Mouse (Mus musculus) heart, embryonic 12.5 days (tissue): Measurements from ENCODE around the gene Jade1. TPM values are rescaled to one million over a fixed set of nuclear protein-coding genes. Genes with fewer than 3 reads are reported as not detected.

Experiments
- ATAC-seq: fragments of 200-750 bp; cut with Nextera tagmentation; 2 replicates; pipeline ENCODE4 v1.8.0; 2017; ENCODE audit warnings: moderate TSS enrichment, moderate library complexity; ENCODE audit not compliant: insufficient number of reproducible peaks, low FRiP score
- H3K27ac ChIP-seq: fragments of 300-500 bp; sonication (generic); 2 replicates; pipeline ENCODE4 v1.5.1; 2016; ENCODE audit warnings: mild to moderate bottlenecking, moderate library complexity; ENCODE audit not compliant: poor library complexity, severe bottlenecking
- H3K27me3 ChIP-seq: fragments of 300-500 bp; sonication (generic); replicated peaks from 2 replicates; pipeline ENCODE4 v1.6.1; 2016; ENCODE audit warnings: mild to moderate bottlenecking, moderate library complexity
- H3K36me3 ChIP-seq: fragments of 300-500 bp; sonication (generic); 2 replicates; pipeline ENCODE4 v1.6.1; 2016; ENCODE audit warnings: mild to moderate bottlenecking, moderate library complexity
- H3K4me1 ChIP-seq: fragments of 300-500 bp; sonication (generic); replicated peaks from 2 replicates; pipeline ENCODE4 v1.6.1; 2016; ENCODE audit warnings: mild to moderate bottlenecking
- H3K4me2 ChIP-seq: fragments of 300-500 bp; sonication (generic); 2 replicates; pipeline ENCODE4 v1.6.1; 2016; ENCODE audit warnings: mild to moderate bottlenecking, moderate library complexity
- H3K4me3 ChIP-seq: fragments of 300-500 bp; sonication (generic); 2 replicates; pipeline ENCODE4 v1.5.1; 2016; ENCODE audit warnings: mild to moderate bottlenecking
- H3K9ac ChIP-seq: fragments of 300-500 bp; sonication (generic); 2 replicates; pipeline ENCODE4 v1.6.1; 2016; ENCODE audit warnings: mild to moderate bottlenecking, moderate library complexity
- H3K9me3 ChIP-seq: fragments of 300-500 bp; sonication (generic); replicated peaks from 2 replicates; pipeline ENCODE4 v1.6.1; 2016; ENCODE audit warnings: mild to moderate bottlenecking, moderate library complexity
- WGBS: fragments of 180-500 bp; shearing (Covaris S2); methylation state at CpG from one replicate; pipeline ENCODE4 v1.1.7; 2016; 5-methylcytosine and 5-hydroxymethylcytosine counted together
- polyA plus RNA-seq: library from polyadenylated mRNA; unstranded; fragments of >200 nt; fragmentation: Nextera tagmentation; extraction: Ambion mirVana; gene quantifications from 2 replicates; pipeline ENCODE4 v1.2.1, GENCODE M21; 2016

The Jade1 gene
- 17.4 and 19.3 TPM in 2 replicates for polyA plus RNA-seq

DNA sequence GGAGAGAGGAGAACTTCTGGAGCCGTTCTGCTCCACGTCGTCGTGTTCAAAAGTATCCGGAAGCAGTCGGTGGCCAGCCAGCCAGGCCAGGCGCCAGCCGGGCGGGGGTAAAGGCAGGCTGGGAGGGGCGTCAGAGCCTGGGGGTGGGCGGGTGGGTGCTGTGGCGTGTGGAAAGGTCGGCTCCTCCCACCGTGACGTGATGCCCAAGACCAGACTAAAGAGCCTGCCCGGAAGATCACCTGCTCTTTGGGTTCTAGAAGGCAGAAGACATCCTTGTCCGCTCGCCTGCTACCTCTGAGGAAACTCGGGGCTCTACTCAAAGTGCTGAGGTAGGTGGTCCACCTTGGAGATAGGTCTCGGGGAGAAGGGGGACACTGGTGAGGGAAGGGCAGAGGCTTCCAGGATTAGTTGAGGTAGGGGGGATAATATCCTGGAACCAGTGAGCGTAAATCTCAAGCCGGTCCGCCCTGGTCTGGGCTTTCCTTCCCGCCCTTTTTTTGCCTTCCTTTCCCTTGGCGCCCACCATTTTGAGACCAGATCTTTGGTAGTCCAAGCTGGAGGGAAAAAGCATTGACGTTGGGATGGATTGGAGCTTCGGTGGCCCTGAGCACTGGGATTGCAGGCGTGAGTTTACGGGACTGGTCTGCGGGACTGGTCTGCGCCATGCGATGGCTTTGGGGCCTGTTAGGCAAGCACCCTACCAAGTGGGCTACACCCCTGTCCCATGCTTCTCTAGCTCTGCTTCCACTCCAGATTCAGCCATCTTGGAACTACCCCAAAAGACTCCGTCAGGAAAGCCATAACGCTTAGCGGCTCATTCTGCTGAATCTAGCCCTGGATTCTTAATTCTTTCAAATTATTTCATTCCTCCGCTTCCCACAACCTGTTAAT is at the start of gene Jade1:
Jade1 (plus strand) TSS at position 241 of the 891 bp plus-strand sequence.
- Histone ChIP-seq H3K4me2 (no peak within 1 kb of the TSS), H3K9ac (no peak within 1 kb of the TSS), H3K4me3 (no peak within 1 kb of the TSS), H3K27me3 (no peaks in the 10 kb centered on the region), H3K9me3 (no peaks in the 10 kb centered on the region), H3K36me3 (no peaks in the 10 kb centered on the region), H3K4me1 (peaks cover 15% of the 10 kb centered on the region), H3K27ac (no peak within 1 kb of the TSS)
- no peak for ATAC-seq
- 95% methylated on average over 36 of the region's 36 CpGs for WGBS

DNA sequence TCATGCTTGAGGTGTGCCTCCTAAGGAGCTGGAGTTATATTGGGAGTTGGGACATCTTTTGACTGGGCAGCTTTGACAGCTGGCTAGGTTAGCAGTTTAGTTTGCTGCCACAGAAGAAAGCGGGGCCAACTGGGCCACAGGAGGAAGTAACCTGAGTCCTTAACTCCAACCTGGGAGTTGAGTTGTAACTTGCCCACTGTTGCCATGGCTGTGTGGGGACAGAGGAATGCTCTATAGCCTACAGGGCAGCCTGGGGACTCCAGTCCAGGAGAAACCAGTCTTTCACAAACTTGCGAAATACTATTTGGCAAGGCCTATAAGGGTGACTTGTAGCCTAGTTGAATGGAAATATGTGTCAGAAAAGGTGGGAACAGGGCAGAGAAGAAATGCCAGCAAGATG is 46.1 kb upstream of the Jade1 start:
- Histone ChIP-seq H3K36me3 (no peaks in the 10 kb centered on the region), H3K4me3 (no peak overlapping the region), H3K27ac (no peak overlapping the region), H3K4me1 (peaks cover 5% of the 10 kb centered on the region; the same call in 1 of the 2 replicates), H3K4me2 (no peak overlapping the region), H3K9me3 (0 out of 2 replicates have a peak, but pooled peaks cover 3% of the 10 kb centered on the region), H3K27me3 (no peaks in the 10 kb centered on the region), H3K9ac (no peak overlapping the region)
- WGBS: 82% methylated on average over 2 of the region's 2 CpGs
- ATAC-seq: no peak

- no peak for ATAC-seq
- 73% methylated on average over 9 of the region's 9 CpGs for WGBS
- H3K4me2 ChIP-seq: no peak overlapping the region
- no peak overlapping the region for H3K9ac ChIP-seq
- H3K9me3 ChIP-seq: 0 out of 2 replicates have a peak, but pooled peaks cover 3% of the 10 kb centered on the region
- no peak overlapping the region for H3K27ac ChIP-seq
- H3K27me3 ChIP-seq: no peaks in the 10 kb centered on the region
- no peaks in the 10 kb centered on the region for H3K36me3 ChIP-seq
- peaks cover 5% of the 10 kb centered on the region; the same call in 1 of the 2 replicates for H3K4me1 ChIP-seq
- no peak overlapping the region for H3K4me3 ChIP-seq
Measured at GRCm38 (mm10) chr3:41510191-41510590, 45.3 kb upstream of the Jade1 start.

- WGBS: 38% methylated on average over 7 of the region's 7 CpGs
- Histone ChIP-seq H3K27ac (no peak overlapping the region), H3K4me1 (peaks cover 5% of the 10 kb centered on the region; the same call in 1 of the 2 replicates), H3K27me3 (no peaks in the 10 kb centered on the region), H3K36me3 (no peaks in the 10 kb centered on the region), H3K4me2 (no peak overlapping the region), H3K9ac (no peak overlapping the region), H3K9me3 (0 out of 2 replicates have a peak, but pooled peaks cover 3% of the 10 kb centered on the region), H3K4me3 (no peak overlapping the region)
- no peak for ATAC-seq
Measured at GRCm38 (mm10) chr3:41510750-41511149, 44.8 kb upstream of the Jade1 start.

DNA sequence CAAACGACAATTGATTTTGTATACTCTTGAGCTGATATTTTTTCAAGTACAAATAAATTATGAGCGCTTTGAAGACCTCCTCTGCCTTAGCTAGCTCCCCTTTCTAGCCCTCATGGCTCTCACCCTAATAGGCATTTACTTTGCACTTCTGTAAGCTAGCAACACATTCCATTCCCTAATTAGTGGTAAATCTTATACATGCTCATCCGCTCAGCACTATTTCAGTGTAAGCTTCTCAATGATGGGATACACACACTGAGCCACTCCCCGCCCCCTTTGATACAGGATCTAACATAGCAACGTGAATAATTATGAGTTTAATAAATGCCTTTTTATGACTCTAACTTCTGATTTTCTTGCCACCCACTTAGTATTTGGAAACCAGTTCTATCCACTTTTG is 41.5 kb upstream of the Jade1 start:
- Histone ChIP-seq H3K9ac (no peak overlapping the region), H3K27me3 (no peaks in the 10 kb centered on the region), H3K4me3 (no peak overlapping the region), H3K4me1 (peaks cover 5% of the 10 kb centered on the region; the same call in 1 of the 2 replicates), H3K36me3 (no peaks in the 10 kb centered on the region), H3K9me3 (no peaks in the 10 kb centered on the region), H3K27ac (no peak overlapping the region), H3K4me2 (no peak overlapping the region)
- 79% methylated on average over 5 of the region's 5 CpGs for WGBS
- ATAC-seq: no peak

GRCm38 (mm10) chr3:41514683-41515305 is 40.7 kb upstream of the Jade1 start:
- Histone ChIP-seq H3K4me2 (no peak overlapping the region), H3K27ac (no peak overlapping the region), H3K4me1 (peaks cover 5% of the 10 kb centered on the region; the same call in 1 of the 2 replicates), H3K9ac (no peak overlapping the region), H3K27me3 (no peaks in the 10 kb centered on the region), H3K36me3 (no peaks in the 10 kb centered on the region), H3K4me3 (no peak overlapping the region), H3K9me3 (no peaks in the 10 kb centered on the region)
- ATAC-seq: no peak
- WGBS: 80% methylated on average over 11 of the region's 11 CpGs

DNA sequence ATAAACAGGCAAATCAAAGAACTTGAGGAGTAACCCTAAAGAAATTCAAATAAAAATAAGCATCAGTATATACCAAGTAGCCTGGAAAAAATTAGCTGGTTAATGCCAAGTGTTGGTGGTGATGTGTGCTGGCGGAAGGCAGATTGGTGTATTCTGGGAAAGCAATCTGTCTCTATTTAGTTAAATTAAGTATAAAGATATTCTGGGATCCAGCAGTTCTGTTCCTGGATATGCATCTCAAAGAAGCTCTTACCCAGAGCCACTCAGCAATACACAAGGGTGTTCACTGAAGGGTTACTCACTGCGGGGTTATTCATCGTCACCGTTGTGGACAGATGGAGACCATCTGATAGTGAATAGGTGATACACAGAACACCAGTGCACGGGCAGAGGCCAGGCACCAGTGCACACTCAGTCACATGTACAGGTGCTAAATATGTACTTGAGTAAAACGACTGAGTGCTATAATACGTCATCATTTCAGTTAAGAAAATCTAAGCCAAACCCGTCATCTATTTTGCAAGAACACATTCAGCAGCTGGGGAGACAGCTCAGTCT is 38.5 kb upstream of the Jade1 start:
- H3K9me3 ChIP-seq: no peaks in the 10 kb centered on the region
- no peak overlapping the region for H3K4me2 ChIP-seq
- no peak overlapping the region for H3K9ac ChIP-seq
- H3K4me3 ChIP-seq: no peak overlapping the region
- no peaks in the 10 kb centered on the region for H3K36me3 ChIP-seq
- H3K4me1 ChIP-seq: no peaks in the 10 kb centered on the region
- WGBS: 65% methylated on average over 8 of the region's 8 CpGs
- no peak for ATAC-seq
- H3K27me3 ChIP-seq: no peaks in the 10 kb centered on the region
- H3K27ac ChIP-seq: no peak overlapping the region

GRCm38 (mm10) chr3:41520925-41521324 is 34.6 kb upstream of the Jade1 start:
- 95% methylated on average over 4 of the region's 4 CpGs for WGBS
- H3K4me3 ChIP-seq: no peak overlapping the region
- H3K9ac ChIP-seq: no peak overlapping the region
- H3K9me3 ChIP-seq: 0 out of 2 replicates have a peak, but pooled peaks cover 3% of the 10 kb centered on the region
- no peak overlapping the region for H3K4me2 ChIP-seq
- no peak overlapping the region for H3K27ac ChIP-seq
- H3K4me1 ChIP-seq: peaks cover 5% of the 10 kb centered on the region
- ATAC-seq: no peak
- H3K27me3 ChIP-seq: no peaks in the 10 kb centered on the region
- H3K36me3 ChIP-seq: no peaks in the 10 kb centered on the region

GRCm38 (mm10) chr3:41521733-41522132 is 33.8 kb upstream of the Jade1 start:
- peaks cover 5% of the 10 kb centered on the region for H3K4me1 ChIP-seq
- no peak for ATAC-seq
- no peaks in the 10 kb centered on the region for H3K27me3 ChIP-seq
- H3K27ac ChIP-seq: no peak overlapping the region
- no peaks in the 10 kb centered on the region for H3K36me3 ChIP-seq
- H3K4me2 ChIP-seq: no peak overlapping the region
- 0 out of 2 replicates have a peak, but pooled peaks cover 3% of the 10 kb centered on the region for H3K9me3 ChIP-seq
- 63% methylated on average over 3 of the region's 3 CpGs for WGBS
- no peak overlapping the region for H3K9ac ChIP-seq
- H3K4me3 ChIP-seq: no peak overlapping the region

- no peak overlapping the region for H3K27ac ChIP-seq
- peaks cover 5% of the 10 kb centered on the region for H3K4me1 ChIP-seq
- peak overlapping the region; percentile 50 for H3K4me2 ChIP-seq
- 0 out of 2 replicates have a peak, but pooled peaks cover 3% of the 10 kb centered on the region for H3K9me3 ChIP-seq
- peak overlapping the region; percentile 23 for H3K4me3 ChIP-seq
- ATAC-seq: peak; percentile 69
- H3K9ac ChIP-seq: no peak overlapping the region
- WGBS: 14% methylated on average over 18 of the region's 18 CpGs
- H3K27me3 ChIP-seq: no peaks in the 10 kb centered on the region
- H3K36me3 ChIP-seq: no peaks in the 10 kb centered on the region
Measured at GRCm38 (mm10) chr3:41522226-41523005, 33.1 kb upstream of the Jade1 start.
